Mouse (Mus musculus): ENCODE data around the gene Hcst.
A peak's percentile ranks its signal among the peaks of the same experiment; 100 is the strongest.

Hcst gene

DNA sequence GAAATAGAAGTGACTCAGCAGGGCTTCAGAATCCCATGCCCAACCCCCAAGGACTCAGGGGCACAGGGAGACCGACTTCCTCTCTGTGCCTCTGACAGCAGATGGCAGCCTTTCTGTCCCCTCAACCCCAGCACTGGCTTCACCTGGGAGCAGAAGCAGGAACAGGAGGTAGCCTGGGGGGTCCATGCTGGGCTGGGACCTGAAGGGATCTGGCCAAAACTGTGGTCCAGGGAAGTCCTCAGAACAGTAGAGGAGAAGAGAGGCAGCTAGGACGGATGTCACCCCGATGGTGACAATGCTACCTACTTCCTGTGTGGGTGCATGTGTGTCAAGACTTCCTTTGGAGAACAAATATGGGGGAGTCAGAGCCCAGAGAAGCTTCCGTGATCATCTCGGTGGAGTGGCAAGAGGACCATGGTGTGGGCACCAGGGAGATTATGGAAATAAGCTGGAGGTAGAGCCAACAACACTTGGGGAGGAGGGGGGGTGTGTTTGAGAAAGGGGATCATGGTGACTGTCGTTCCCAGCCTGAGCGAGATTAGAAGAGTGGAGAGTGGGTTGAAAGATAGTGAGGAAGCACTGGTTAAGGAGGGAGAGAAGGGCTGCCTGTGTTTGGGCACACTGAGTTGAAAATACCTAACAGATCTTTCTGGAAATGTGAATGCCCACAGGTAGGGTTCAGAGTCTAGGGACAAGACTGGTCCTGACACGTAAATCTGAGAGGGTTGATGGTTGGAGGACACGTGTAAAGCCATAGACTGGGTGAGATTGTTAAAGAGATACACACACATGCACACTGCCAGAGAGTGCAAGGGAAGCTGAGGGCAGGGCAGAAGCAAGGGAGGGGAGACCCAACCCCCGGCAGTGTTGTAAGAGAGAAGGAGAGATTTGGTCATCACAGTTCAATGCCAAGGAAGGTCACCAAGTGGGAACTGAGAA, at the start of gene Hcst:
Gene Hcst (minus strand): TSS at position 294 of the 939 bp plus-strand sequence.
- DNase-seq (ENCODE audit: low read depth): no peak

DNA sequence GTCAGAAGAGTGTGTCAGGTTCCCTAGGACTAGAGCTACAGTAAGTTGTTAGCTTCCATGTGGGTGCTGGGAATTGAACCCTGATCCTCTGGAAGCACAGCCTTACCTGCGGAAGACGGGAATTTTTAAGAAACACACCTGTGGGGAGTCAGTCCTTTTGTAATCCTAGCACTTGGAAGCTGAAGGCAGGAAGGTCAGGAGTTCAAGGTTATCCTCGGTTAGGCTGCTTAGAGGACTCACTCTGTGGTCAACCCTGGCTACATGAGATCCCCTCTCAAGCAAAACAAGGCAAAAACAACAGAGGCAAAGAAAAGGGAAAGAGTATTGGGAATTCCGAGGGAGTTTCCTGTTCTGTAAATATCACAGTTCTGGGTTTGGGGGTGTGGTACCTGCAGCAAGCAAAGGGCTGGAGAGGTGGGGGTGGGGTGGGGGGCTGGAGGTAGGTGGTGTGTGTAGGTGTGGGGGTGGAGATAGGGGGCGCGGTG, 45.2 kb upstream of the Hcst start:
- no peak for DNase-seq (ENCODE audit: low read depth)

DNA sequence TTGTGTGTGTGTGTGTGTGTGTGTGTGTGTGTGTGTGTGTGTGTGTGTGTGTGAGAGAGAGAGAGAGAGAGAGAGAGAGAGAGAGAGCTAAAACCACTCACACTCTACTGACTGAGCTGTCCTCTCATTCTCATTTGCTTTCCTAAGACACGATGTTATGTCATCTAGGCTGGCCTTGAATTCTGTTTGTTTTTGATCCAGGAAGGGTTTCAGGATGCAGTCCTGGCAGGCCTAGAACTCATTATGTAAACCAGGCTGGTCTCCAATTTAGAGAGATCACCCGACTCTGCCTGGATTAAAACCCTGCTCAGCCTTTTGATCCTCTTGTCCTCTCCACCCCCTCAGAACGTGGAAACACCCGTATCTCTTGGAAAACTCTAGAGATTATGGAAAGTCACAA, 44.3 kb upstream of the Hcst start:
- DNase-seq (ENCODE audit: low read depth): no peak

DNA sequence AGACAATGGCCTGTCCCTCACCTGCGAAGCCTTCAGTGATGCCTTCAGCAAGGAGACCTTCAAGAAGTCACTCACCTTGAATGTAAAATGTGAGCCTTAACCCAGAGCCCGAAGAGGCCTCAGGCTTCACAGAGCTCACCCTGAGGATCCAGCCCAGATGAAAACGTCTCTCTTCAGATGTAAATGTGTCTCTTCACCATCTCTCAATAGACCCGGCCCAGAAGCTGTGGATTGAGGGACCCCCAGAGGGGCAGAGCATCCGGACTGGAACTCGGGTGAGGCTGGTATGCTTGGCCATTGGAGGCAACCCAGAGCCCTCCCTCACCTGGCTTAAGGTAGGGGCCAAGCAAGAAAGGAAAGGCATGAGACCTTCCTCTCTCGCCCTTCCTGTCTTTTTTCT, 43.9 kb upstream of the Hcst start:
- DNase-seq (ENCODE audit: low read depth): no peak

DNA sequence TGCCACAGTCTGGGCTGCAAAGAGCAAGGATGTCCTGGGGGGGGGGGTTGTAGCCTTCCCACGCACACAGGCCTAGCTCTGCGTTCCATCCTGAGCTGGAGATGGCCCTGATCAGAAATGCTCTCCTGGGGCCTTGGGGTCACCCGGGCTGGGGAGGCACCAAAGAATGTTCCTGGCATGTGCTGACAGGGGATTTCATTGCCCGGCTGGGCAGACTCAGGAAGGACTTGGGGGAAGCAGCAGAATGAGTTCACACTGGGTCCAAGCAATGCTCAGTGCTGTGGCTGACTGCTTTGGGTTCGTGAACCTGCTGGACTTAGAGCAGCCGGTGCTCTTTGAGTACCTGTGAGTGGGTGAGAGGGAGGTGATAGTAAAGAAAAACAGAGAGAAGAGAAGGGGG, 39.8 kb upstream of the Hcst start:
- DNase-seq (ENCODE audit: low read depth): no peak

DNA sequence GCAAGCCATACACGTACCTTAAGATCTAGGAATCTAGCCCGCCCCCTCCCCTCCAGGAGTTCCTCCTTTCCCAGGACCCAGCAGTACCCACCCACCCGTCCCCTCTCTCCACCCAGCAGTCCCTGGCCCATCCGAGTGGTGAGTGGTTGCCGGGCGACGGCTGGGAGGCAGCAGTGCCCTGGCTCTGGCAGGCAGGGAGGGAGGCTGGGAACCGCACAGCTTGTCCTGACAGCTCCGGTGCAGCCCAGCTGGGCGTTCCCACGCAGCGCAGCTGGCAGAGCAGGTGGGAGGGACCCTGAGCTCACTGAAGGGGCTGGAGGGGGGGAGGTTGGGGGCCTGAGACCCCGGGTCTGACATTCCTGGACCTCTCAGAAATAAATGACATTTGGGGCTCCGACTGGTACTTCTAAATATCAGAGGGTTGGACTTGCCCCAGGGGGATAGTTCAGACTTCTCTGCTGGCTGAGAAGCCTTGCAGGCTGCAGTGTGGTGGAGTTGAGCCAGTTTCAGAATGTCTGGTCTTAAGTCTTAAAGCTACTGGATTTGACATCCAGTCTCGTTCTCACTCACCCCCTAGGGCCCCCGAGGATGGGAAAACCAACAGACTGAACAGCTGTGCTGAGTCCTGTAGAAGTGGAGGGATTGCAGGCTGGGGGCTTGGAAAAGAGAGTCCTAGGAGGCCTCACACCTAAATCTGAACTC, 38.1 kb upstream of the Hcst start, which contains the start of the genes Kirrel2 and Nphs1:
Gene Kirrel2 (minus strand): TSS at position 62 of the 702 bp plus-strand sequence.
Gene Nphs1 (plus strand): TSS at position 687 of the 702 bp plus-strand sequence.
- no peak for DNase-seq (ENCODE audit: low read depth)

DNA sequence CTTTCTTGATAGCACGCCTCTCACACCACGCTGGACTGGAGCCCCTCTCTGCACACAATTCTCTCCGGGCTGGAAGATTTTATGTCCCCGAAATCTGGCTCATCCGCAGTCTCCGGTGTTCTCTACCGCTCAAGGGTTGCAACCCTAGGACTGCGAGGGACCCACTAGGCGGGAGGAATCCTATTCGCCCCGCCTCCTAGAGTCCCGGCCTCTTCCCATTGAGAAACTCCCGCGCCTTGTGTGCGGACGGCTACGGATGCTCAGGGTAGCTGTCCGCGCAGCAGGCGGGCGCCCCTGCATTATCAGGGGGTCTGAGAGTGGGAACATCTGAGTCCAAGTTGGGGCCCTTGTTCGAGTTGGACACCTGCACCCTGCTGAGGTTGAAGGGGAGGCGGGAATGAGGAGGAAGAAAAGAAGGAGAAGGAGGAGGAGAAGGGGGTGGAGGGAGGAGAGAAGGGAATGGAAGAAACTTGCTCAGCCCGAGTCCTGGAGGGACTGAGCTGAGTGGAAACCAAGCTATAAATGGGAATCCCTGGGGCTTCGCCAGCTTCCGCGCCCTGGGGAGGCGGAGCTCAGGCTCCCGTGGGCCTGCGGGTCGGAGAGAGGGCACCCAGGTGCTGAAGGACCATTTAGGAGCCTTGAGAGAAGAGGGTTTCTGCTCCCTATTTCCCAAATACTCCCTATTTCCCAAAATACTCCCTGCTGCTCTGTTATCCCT, 37.4 kb upstream of the Hcst start:
- no peak for DNase-seq (ENCODE audit: low read depth)

DNA sequence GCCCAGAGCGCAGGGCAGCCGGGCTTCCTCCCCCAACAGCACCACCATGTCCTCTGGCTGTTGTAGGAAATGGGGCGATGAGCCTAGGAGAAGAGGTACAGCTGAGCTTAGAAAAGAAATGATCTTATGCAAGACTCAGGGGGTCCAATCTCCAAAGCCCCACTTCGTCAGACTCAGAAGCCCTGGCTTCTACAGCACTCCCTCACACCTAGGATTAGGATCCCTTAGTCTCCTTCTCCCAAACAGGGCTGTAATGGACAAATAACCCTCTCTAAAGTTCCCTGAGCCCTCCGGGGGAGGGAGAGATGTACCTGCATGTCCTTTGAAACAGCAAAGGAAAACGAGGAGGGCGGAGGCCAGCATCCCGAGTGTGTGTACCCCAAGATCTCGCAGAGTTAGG, 36.8 kb upstream of the Hcst start:
- no peak for DNase-seq (ENCODE audit: low read depth)

DNA sequence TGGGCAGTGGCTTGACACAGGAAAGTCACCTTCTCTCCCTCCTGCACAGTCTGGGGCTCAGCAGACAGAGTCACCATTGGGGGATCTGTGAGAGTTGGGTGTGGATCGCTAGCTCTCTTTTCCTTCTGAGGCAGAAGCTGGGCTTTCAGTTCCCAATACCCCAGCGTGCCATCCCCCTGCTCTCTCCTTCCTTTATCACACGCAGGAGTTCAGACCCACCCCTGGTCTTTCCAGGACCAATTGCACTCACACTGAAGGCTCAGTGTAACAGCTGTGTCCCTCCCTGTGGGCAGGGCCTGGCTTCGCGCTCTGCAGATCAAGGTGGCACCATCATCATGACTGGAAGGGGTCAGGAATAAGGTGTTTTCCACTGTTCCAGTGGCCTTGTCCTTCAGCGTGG, 34.6 kb upstream of the Hcst start:
- DNase-seq (ENCODE audit: low read depth): no peak

DNA sequence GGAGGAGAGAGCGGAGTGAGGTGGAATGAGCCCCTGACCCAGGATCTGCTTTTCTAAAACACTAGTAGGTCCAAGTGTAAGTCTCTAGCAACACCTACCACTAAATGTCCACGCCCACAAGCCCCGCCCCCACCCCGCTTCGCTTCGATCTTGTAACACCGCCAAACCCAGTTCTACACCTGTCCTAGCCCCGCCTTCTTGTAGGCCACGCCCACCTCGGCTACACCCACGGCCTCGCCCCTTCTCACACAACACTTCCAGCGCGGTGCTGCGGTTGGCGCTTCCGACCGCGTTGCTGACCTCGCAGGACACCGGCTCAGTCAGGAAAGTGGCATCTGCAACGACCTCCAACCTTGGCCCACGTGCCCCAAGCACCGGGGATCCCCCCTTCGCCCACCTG, 34.1 kb upstream of the Hcst start:
- no peak for DNase-seq (ENCODE audit: low read depth)

DNA sequence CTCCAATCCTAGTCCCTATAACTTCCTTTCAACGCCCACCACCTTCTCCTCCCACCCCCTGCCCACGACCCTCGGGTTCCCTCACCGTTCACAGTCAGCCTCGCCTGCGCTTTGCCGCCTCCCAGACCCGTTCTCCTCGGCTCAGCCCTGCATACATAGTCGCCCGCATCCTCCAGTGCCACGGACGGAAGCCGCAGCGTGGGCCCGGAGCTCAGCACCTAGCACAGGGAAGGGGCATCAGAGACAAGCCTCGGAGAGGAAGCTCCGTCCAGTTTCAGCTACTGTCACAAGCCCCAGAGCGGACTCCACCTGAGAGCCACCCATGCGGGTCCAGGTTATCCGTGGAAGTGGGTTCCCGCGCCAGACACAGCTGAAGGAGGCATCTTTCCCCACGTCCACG, 33.7 kb upstream of the Hcst start:
- no peak for DNase-seq (ENCODE audit: low read depth)

DNA sequence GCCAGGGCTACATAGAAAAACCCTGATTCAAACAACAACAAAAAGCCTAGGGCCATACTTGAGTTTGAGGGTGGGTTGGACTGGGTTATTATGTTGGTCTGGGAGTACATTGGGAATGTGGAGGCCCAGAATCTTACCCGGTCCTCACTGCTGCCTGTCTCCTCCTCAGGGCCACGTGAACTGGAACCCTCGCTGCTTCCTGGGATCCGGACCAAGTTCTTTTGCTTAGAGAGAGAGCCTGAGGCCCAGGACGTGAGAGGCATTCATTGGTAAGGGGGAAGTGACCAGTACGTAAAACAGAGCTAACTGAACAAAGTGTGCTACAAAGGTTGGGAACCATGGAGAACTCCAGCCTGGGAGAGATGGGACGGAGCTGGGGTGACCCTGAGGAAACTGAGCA, 30.6 kb upstream of the Hcst start:
- no peak for DNase-seq (ENCODE audit: low read depth)

DNA sequence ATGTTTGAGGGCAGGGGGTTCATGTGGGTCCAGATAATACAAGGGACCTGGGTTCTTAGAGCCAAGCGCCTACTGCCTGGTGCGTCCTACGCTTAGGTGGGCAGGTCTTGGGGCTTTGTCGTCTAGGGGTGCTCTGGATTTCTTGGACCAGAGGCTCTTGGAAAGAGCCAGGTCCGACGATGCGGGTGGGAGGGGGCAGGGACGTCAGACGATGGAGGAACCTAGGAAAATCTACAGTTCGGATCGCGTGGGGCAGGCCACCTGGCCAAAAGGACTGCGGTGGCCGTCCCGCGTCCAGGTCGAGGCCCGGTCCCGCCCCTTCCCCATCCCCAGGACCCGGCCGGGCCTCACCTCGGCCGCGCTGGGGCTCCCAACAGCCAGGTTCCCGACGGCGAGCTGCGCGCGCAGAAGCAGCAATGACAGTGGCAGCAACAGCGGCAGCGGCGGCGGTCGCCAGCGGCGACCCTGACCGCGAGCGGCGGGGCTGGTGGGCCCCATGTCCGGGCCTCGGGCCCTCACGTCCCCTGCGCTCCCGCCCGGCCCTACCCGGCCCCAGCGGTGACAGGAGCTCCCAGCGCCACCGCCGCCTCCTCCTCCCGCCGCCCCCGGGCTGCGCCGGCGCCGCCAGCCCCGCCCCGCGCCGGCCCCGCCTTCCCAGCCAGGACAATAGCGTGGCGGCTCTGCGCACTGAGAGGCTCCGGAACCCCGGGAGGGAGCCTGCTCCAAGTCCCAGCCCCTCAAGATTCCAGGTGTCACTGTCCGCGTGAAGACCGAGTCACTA, 25.5 kb upstream of the Hcst start, which contains the start of gene Aplp1:
Gene Aplp1 (minus strand): TSS at position 565 of the 781 bp plus-strand sequence.
- DNase-seq (ENCODE audit: low read depth): no peak

DNA sequence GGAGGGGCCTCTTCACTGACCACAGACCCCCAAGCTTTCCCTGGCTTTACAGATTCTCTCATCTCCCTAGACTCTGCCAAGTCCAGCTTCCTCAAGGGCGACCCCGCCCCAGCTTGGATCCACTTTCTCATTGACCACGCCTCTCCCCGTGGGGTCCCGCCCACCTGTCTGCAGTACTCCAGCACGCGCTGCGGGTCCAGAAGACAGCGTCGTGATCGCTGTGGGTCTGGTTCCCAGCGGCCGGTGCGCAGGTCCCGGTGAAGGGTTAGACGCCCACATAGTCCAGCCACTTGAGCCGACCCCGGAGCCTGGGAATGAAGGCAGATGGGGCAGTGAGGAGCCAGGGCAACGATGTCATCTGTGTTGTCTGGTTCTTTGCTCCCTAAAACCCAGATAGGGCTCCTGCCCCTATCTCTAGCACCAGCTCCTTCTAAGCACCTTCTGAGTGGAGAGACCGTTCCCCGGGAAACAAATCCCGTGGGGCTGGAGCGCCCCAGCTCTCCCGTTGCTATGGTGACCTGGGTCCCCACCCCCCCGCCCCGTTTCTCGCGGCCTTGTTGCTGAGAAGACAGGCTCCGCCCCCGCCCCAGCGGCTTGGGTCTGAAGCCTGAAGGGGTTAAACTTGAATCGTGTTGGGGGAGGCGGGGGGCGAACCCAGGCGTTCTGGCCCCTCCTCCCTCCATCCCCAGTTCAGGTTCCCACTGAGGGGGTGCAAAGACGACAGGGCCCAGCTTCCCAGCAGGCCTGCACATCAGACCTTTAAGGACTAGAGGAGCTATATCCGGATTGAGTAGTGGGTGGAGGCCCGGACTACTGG, 24.7 kb upstream of the Hcst start:
- DNase-seq (ENCODE audit: low read depth): no peak

DNA sequence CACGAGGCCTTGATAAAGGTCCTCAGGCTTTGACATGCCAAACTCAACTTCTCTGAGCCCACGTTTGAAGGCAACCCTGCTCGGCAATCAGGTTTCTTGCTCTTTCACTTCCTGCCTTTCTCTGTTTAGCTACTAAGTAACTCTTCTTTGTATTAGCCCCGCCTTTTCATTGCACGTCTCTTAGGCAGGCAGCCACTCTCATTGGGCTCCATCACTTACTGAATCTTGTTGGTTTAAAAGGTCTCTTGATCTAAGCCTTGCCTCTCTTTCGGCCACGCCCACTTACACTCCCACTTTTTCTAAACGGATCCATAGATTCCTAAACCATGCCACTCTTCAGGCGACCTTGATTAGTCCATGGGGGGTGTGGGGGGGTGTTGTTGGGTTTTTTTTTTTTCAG, 24.0 kb upstream of the Hcst start:
- DNase-seq (ENCODE audit: low read depth): no peak

DNA sequence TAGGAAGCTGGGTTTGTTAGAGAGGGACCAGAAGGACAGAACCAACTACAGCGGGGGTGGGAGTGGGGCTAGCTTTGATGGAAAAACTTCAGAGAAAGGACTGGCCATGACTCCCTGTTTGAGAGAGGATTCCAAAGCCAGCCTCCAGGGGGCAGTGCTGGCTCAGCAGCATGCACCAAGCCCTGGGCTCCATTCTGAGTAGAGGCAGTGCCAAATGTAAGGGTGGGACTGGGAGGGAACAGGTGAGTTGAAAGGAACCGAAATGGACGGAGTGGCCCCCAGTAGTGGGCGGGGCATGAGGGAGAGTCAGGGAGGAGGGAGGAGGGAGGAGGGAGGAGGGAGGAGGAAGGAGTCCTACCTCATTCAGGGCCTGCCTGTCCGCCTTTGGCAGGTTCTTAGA, 21.0 kb upstream of the Hcst start:
- DNase-seq (ENCODE audit: low read depth): peak; percentile 66

DNA sequence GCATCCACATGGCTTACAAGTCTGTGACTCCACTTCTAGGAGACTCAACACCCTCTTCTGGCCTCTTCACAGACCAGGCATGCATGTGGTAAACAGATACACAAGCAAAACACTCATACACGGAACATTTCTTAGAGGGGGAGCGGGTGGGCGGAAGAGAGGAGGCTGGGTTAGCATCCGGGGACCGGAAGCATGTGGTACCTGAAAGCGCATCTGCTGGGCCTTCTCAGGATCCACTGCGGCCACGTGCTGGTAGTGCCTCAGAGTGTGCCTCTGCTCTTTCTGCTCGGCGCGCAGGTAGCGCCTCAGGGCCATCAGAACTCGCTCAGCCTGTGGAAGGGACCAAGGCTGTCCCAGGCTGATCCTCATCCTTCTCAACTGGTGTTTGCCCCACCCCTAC, 20.1 kb upstream of the Hcst start:
- DNase-seq (ENCODE audit: low read depth): no peak

DNA sequence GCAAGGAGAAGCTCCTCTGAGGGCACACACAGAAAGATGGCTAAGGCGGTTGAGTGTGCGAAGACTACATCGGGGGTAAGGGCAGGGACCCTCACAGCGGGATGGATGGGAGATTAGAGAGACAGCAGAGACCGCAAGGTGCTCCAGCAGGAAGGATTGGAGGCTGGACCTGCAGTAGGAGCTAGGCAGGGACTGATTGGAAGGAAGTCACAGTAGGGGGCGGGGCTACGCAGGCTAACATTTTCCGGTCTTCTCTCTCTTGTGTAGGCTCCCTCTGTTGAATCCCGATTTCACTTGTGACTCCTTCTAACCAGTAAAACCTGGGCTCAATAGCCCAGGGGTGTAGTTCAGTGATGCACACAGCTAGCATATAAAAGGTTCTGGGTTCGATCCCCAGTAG, 17.2 kb upstream of the Hcst start:
- no peak for DNase-seq (ENCODE audit: low read depth)

DNA sequence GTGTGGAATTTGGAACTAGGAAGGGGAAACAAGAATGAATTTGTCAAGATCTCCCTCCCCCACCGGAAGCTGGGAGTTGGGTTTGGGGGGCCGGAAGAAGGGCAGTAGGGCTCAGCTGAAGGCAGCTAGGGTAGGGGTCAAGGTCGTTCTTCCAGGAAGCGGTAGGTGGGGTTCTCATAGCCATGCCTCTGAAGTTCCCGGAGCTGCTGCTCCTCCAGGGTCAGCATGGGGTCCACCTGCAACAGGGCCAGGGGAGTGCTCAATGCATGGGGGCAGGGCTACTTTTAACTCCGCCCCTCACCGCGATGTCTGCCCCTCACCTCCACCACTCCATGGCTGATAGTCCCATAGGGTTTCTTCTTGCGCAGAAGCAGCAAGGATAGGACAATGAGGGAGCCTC, 15.5 kb upstream of the Hcst start:
- no peak for DNase-seq (ENCODE audit: low read depth)

DNA sequence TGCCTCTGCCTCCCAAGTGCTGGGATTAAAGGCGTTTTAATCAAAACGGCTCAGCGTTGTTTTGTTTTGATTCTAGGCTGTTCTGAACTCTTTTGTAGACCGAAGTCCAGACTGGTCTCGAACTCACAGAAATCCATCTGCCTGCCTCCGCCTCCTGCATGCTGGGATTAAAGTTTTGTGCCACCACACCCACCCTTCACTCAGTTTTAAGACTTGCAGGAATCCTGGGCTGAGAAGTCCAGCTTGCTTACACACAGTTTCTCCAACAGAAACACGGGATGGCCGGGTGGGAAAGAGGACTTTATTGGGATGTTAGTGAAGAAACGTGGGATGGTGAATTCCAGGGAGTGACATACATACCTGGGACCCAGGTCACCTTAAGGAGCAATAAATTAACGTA, 15.0 kb upstream of the Hcst start:
- no peak for DNase-seq (ENCODE audit: low read depth)

DNA sequence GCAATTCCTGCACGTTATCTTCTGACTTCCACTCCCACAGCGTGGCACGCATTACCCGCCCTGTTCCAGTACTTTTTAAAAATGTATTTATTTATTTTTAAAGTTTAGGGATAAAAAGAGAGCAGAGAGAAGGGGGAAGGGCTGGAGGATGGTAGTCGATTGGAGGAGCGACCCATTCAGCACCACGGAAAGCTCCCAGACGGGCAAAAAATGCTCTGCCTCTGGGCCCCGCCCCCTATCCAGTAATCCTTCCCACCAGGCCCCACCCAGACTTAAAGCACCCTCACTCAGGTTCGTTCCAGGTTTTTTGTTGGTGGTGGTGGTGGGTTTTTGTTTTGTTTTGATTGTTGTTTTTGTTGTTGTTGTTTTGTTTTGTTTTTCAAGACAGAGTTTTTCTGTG, 14.6 kb upstream of the Hcst start:
- DNase-seq (ENCODE audit: low read depth): peak; percentile 79
